Mouse (Mus musculus) heart, postnatal 0 days (tissue): ENCODE data around the gene Ncam1.

Experiments used
- CTCF ChIP-seq: IDR thresholded peaks from 2 replicates; pipeline ENCODE4 v1.5.1; 2016; ENCODE audit warnings: antibody characterized with exemption, control low read depth, low read depth
- EP300 ChIP-seq: IDR thresholded peaks from 2 replicates; pipeline ENCODE4 v1.6.1; 2016; ENCODE audit warnings: antibody characterized with exemption, low read depth

DNA sequence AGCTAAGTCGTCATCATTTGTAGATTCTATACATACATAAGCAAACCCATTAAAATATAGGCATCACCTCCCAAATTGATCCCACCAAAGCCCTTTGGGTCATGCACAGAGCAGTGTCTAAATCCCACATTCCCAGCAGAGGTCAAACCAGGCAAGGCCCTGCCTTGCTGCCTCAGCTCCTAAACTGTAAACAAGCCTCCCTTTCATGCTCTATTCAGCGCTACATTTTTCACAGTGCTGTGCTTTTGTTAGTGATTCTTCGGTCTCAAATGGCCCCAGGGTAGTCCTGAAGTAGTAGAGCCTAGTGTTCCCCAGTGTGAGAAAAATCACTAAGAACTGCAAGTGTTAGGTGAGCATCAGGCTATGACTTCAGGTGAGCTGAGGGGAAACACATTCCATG, 69.2 kb downstream of the Ncam1 start:
- TF ChIP-seq CTCF (no peak), EP300 (no peak)
